Mouse (Mus musculus) midbrain, postnatal 0 days (tissue): ENCODE results near the gene Ptprg. TPM values are rescaled to one million over a fixed set of nuclear protein-coding genes. Genes with fewer than 3 reads are reported as not detected.

ENCODE experiments used
- ATAC-seq: fragments of 200-750 bp; cut with Nextera tagmentation; 2 replicates; pipeline ENCODE4 v1.8.0; 2017; ENCODE audit warnings: moderate number of reproducible peaks, mild to moderate bottlenecking, moderate TSS enrichment, moderate library complexity; ENCODE audit not compliant: low FRiP score
- DNase-seq: peaks from one replicate; pipeline ENCODE4 v3.0.0-alpha.2; 2015; ENCODE audit warnings: low spot score
- H3K27ac ChIP-seq: fragments of 300-500 bp; sonication (generic); 2 replicates; pipeline ENCODE4 v1.5.1; 2014; ENCODE audit warnings: low read depth, mild to moderate bottlenecking, low read length, mixed read lengths
- H3K27me3 ChIP-seq: fragments of 300-500 bp; sonication (generic); 2 replicates; pipeline ENCODE4 v1.6.1; 2014; ENCODE audit warnings: low read length, control low read depth, mixed read lengths; ENCODE audit not compliant: insufficient read depth
- H3K36me3 ChIP-seq: fragments of 300-500 bp; sonication (generic); 2 replicates; pipeline ENCODE4 v1.6.1; 2014; ENCODE audit warnings: low read length, control low read depth, mixed read lengths; ENCODE audit not compliant: insufficient read depth
- H3K4me1 ChIP-seq: fragments of 300-500 bp; sonication (generic); 2 replicates; pipeline ENCODE4 v1.6.1; 2014; ENCODE audit warnings: mild to moderate bottlenecking, control low read depth, antibody characterized with exemption, low read length, mixed read lengths; ENCODE audit not compliant: insufficient read depth
- H3K4me2 ChIP-seq: fragments of 300-500 bp; sonication (generic); 2 replicates; pipeline ENCODE4 v1.6.1; 2014; ENCODE audit warnings: low read depth, mild to moderate bottlenecking, low read length, mixed read lengths; ENCODE audit not compliant: poor library complexity, severe bottlenecking
- H3K4me3 ChIP-seq: fragments of 300-500 bp; sonication (generic); 2 replicates; pipeline ENCODE4 v1.5.1; 2014; ENCODE audit warnings: low read depth, mild to moderate bottlenecking, low read length, moderate library complexity
- H3K9ac ChIP-seq: fragments of 300-500 bp; sonication (generic); replicated peaks from 2 replicates; pipeline ENCODE4 v1.6.1; 2014; ENCODE audit warnings: mild to moderate bottlenecking, low read length, moderate library complexity, mixed read lengths; ENCODE audit not compliant: poor library complexity, severe bottlenecking
- H3K9me3 ChIP-seq: fragments of 300-500 bp; sonication (generic); 2 replicates; pipeline ENCODE4 v1.6.1; 2016; ENCODE audit warnings: low read length, control low read depth
- CTCF ChIP-seq: IDR thresholded peaks from 2 replicates; pipeline ENCODE4 v1.5.1; 2016; ENCODE audit warnings: antibody characterized with exemption, mild to moderate bottlenecking
- WGBS: fragments of 180-500 bp; shearing (Covaris S2); extraction: QIAGEN DNeasy Blood & Tissue Kit; methylation state at CpG from one replicate; pipeline ENCODE4 v1.1.7; 2014; 5-methylcytosine and 5-hydroxymethylcytosine counted together
- polyA plus RNA-seq: library from polyadenylated mRNA; unstranded; fragments of >200 nt; fragmentation: Nextera tagmentation; extraction: Ambion mirVana; gene quantifications from 2 replicates; pipeline ENCODE4 v1.2.1, GENCODE M21; 2015
- total RNA-seq: library from RNA; depleted of rRNA; stranded (reverse); fragments of >200 nt; gene quantifications from 2 replicates; pipeline ENCODE4 v1.2.3, GENCODE M21; 2014

Gene Ptprg
- total and polyA plus RNA-seq, 2 experiments from 2014 or later = 25.7 to 84.9 TPM

DNA sequence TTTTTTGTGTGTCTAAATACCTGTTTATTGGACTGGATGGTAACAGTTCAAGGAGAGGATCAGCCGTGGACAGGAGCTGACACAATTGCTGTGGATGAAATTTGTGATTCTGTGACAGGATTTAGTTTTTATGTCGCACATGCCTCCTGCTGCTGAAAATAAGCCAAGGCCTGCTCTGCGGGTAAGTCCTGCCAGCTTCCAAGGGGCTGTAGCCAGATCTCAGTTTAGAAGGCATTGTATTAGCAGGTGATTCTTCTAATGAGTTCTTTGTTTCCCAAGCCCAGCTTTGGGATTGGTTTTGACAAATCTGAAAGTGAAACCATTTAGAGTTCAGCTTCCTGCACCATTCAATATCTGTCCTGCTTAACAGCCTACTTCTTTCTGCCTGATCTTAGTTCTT is 299.6 kb downstream of the Ptprg start:
- 38% methylated on average over 3 of the region's 3 CpGs for WGBS
- no peaks in the 10 kb centered on the region for H3K36me3 ChIP-seq
- H3K4me1 ChIP-seq = no peaks in the 10 kb centered on the region
- DNase-seq (no peak), ATAC-seq (no peak)
- H3K4me3 ChIP-seq = no peak overlapping the region
- no peak for TF ChIP-seq CTCF
- H3K9ac ChIP-seq = no peak overlapping the region
- H3K4me2 ChIP-seq = no peak overlapping the region
- no peaks in the 10 kb centered on the region for H3K9me3 ChIP-seq
- H3K27ac ChIP-seq = no peak overlapping the region
- H3K27me3 ChIP-seq = no peaks in the 10 kb centered on the region

DNA sequence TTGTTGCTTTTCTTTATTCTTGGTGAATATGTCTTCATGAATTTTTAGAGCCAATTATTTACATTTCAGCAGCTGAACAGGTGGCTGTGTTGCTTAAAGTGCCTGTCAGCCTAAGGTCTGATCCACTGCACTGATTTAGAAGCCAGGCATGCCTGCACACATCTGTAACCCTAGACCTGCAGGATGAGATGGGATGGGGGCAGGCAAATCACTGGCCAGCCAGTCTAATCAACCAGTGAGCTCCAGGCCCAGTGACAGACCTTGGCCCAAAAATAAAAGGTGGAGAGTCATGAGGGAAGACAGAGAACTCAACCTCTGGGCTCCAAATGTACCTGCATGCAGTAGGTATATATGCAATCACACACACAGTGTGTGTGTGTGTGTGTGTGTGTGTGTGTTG is 302.2 kb downstream of the Ptprg start:
- Histone ChIP-seq H3K27me3 (no peaks in the 10 kb centered on the region), H3K9ac (no peak overlapping the region), H3K36me3 (no peaks in the 10 kb centered on the region), H3K27ac (no peak overlapping the region), H3K4me3 (no peak overlapping the region), H3K4me1 (no peaks in the 10 kb centered on the region), H3K4me2 (no peak overlapping the region), H3K9me3 (no peaks in the 10 kb centered on the region)
- no peak for DNase-seq
- TF ChIP-seq CTCF = no peak
- ATAC-seq = no peak

DNA sequence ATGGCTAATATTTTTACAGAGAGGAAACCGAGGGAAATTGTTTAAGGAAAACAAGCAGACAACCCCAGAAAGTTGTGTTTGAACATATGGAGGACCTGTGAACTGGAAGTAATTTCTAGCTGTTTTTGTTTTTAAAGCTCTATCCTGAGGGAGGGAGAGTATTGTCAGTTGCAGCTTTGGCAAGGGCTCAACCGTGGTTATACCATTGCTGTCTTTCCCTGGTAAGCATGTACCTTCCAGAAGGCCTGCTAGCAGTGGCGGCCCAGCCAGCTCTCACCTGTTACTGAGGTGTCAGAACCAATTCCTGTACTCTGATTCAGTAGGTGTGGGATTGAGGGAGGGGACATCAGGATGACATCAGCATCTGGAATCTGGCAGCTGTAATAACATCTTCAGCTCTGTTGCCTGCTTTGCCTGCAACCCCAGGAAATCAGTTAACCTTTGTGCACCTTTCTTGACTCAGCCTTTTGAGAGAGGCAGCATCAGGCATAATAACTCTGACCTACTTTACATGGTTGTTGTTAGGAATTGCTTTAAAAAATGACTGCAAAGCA is 304.7 kb downstream of the Ptprg start:
- 73% methylated on average over 3 of the region's 3 CpGs for WGBS
- Histone ChIP-seq H3K4me3 (no peak overlapping the region), H3K4me2 (no peak overlapping the region), H3K9ac (no peak overlapping the region), H3K9me3 (no peaks in the 10 kb centered on the region), H3K27ac (no peak overlapping the region), H3K27me3 (no peaks in the 10 kb centered on the region), H3K36me3 (no peaks in the 10 kb centered on the region), H3K4me1 (no peaks in the 10 kb centered on the region; the same call in 1 of the 2 replicates)
- DNase-seq (no peak), ATAC-seq (no peak)
- TF ChIP-seq CTCF = no peak

DNA sequence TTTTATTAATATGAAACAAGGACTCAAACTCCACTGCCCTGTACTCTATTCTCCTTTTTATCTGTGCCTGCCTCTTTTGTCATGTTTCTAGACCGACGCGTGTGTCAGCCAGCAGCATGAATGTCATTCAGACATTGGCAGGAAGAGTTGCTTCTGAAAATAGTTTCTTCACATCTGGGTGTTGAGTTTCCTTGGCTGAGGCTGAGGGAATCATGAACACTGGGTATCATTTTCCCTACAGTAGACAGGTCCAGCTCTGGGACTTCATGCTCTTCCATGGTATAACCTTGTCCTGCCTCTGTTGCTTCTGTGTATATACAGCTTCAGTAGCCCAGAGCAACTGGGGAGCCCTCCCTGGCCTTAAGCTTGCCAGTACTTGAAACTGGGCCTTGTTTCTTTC is 310.0 kb downstream of the Ptprg start:
- TF ChIP-seq CTCF = no peak
- Histone ChIP-seq H3K4me3 (no peak overlapping the region), H3K27ac (no peak overlapping the region), H3K27me3 (no peaks in the 10 kb centered on the region), H3K9me3 (no peaks in the 10 kb centered on the region), H3K36me3 (no peaks in the 10 kb centered on the region), H3K4me1 (peaks cover 3% of the 10 kb centered on the region), H3K4me2 (no peak overlapping the region), H3K9ac (no peak overlapping the region)
- ATAC-seq (no peak), DNase-seq (no peak)
- 72% methylated on average over 3 of the region's 3 CpGs for WGBS

DNA sequence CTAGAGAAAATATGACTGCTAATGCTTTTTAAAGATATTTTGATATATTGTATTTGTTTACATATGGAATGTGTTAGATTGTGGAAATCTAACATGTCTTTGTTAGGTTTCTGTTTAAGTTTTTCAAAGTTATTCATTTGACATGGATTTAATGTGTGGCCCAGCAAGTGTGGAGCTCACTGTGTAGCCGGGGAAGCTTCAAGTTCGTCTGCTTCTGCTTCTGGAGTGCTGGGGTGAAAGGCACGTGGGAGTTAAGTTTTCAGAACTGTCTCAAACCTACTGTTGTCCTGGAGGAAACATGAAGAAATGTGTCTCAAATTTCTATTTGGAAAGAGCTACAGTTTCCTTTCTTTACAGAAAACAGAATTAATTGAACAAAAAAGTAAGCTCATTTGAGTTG is 311.5 kb downstream of the Ptprg start:
- DNase-seq (no peak), ATAC-seq (no peak)
- Histone ChIP-seq H3K36me3 (no peaks in the 10 kb centered on the region), H3K4me1 (peaks cover 3% of the 10 kb centered on the region), H3K27ac (no peak overlapping the region), H3K9ac (no peak overlapping the region), H3K4me3 (no peak overlapping the region), H3K4me2 (no peak overlapping the region), H3K27me3 (no peaks in the 10 kb centered on the region), H3K9me3 (no peaks in the 10 kb centered on the region)
- 38% methylated on average over 3 of the region's 3 CpGs for WGBS
- no peak for TF ChIP-seq CTCF

DNA sequence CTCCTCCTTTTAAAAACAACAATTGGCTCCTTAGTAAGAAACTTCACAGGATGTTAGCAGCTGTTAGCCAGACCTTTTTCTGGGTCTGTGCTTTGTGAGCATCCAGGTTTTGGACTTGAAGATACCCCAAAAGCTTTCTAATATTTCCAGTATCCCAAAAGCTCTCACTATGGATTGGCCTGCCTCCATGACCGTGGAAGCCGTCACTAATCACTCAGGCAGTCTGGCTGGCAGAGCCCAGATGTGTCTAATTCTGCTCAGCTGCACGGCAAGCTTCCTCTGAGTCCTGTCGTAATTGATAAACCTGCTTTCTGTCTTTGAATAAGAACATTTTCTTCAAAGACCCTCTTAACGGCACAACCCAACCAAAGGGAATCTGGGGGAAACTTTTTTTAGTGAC is 312.0 kb downstream of the Ptprg start:
- Histone ChIP-seq H3K36me3 (no peaks in the 10 kb centered on the region), H3K4me3 (no peak overlapping the region), H3K9me3 (no peaks in the 10 kb centered on the region), H3K4me1 (peaks cover 3% of the 10 kb centered on the region), H3K9ac (no peak overlapping the region), H3K27ac (no peak overlapping the region), H3K4me2 (no peak overlapping the region), H3K27me3 (no peaks in the 10 kb centered on the region)
- TF ChIP-seq CTCF = no peak
- DNase-seq (no peak), ATAC-seq (no peak)
- WGBS = 32% methylated on average over 5 of the region's 5 CpGs
